Mouse (Mus musculus) layer of hippocampus, adult 2 months (tissue): Measurements from ENCODE around the gene 4921524J17Rik. TPM values are rescaled to one million over a fixed set of nuclear protein-coding genes. Genes with fewer than 3 reads are reported as not detected.

Experiments used
- DNase-seq, 2 experiments: peaks; one replicate each; pipeline ENCODE4 v3.0.0; 2022; ENCODE audit warnings: low spot score in 2 of 2
- H3K27ac ChIP-seq: fragments of 200-600 bp; 2 replicates; pipeline ENCODE4 v1.8.1; 2022
- H3K4me3 ChIP-seq: fragments of 200-600 bp; 2 replicates; pipeline ENCODE4 v1.8.1; 2022; ENCODE audit warnings: mild to moderate bottlenecking
- CTCF ChIP-seq: fragments of 200-600 bp; conservative IDR thresholded peaks from 2 replicates; pipeline ENCODE4 v1.8.1; 2022; ENCODE audit warnings: antibody characterized with exemption, mild to moderate bottlenecking, moderate library complexity
- total RNA-seq, 2 experiments: library from RNA; stranded (reverse); gene quantifications; 2 replicates each; pipeline ENCODE4 v1.2.3; 2021

The 4921524J17Rik gene
- total RNA-seq, 2 experiments from 2014 or later = 16.5 to 17.7 TPM

GRCm38 (mm10) chr8:85395017-85395416, 37.6 kb downstream of the 4921524J17Rik start:
- no peak for TF ChIP-seq CTCF
- Histone ChIP-seq H3K4me3 (no peak overlapping the region), H3K27ac (no peak overlapping the region)
- DNase-seq = no peak

GRCm38 (mm10) chr8:85393199-85393598, 39.4 kb downstream of the 4921524J17Rik start:
- DNase-seq = no peak
- no peak for TF ChIP-seq CTCF
- Histone ChIP-seq H3K4me3 (no peak overlapping the region), H3K27ac (no peak overlapping the region)

DNA sequence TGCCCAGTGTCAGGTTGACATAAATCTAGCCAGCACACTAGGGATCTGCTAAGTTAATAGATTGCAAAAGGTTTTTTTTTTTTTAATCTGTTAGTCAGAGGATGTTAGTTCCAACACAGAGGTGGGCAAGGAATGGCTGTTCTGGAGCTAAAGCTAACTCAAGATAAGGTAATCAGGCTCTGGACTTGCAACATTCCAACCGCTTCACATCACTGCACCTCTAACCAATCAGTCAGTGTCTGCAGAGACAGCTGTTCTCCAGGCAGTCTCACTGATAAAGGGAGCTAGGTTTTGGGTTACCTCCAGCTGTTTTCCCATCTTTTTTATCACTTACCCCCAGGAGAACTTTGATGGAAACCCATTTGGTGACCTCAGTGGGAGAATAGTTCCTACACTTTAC, 41.2 kb downstream of the 4921524J17Rik start:
- H3K27ac ChIP-seq = no peak overlapping the region
- no peak for DNase-seq
- TF ChIP-seq CTCF = no peak
- no peak overlapping the region for H3K4me3 ChIP-seq

DNA sequence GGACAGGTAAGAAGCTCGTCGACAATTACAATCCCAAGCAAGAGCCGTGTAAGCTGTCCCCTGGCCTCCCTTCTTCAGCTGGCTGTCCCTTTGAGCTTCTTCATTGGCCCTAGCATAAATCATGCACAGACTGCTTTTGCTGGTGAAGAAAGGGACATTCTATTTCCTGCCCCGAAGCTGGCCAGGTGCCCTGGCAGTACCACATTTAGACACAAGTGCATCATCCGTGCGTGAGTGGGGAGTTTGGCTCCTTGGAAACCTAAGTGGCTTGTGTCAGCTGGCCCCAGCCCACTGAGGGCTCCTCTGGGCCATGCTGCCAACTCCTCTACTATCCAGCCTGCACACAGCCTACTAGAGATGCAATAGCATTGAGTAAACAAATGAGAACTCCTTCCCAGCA, 46.4 kb downstream of the 4921524J17Rik start, which contains the start of gene Mylk3:
Mylk3 (minus strand) TSS at position 141 of the 400 bp plus-strand sequence.
- H3K4me3 ChIP-seq = no peak within 1 kb of the TSS
- no peak for DNase-seq
- TF ChIP-seq CTCF = peak; percentile 15; the same call in 1 of the 2 replicates
- no peak within 1 kb of the TSS for H3K27ac ChIP-seq

DNA sequence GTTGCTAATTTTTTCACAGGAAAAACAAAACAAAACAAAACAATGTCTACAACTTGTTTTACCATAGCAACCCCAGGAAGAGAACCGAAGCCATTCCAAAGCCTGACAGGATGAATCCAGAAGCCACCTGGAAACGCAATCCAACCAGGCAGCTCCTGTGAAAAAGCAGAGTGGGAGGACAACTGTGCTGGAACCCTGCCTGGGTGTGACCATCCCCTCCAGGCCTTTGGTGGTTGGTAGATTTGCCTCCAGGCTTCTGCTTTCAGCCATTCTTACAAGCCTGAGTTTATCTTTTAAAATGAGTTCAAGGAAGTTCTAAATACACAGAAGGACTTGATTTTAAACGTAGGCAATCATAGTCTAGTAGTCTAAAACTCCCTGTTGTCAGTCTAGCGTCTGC, 50.7 kb downstream of the 4921524J17Rik start:
- Histone ChIP-seq H3K4me3 (no peak overlapping the region), H3K27ac (peak overlapping the region; percentile 80)
- peak in 1 of 2 experiments; percentile 28 for DNase-seq
- TF ChIP-seq CTCF = no peak

- no peak for TF ChIP-seq CTCF
- Histone ChIP-seq H3K27ac (peak overlapping the region; percentile 80), H3K4me3 (no peak overlapping the region)
- DNase-seq = no peak
Measured at GRCm38 (mm10) chr8:85380824-85381209, 51.8 kb downstream of the 4921524J17Rik start.

GRCm38 (mm10) chr8:85380123-85380823, 52.4 kb downstream of the 4921524J17Rik start:
- TF ChIP-seq CTCF = no peak

GRCm38 (mm10) chr8:85379142-85379781, 53.4 kb downstream of the 4921524J17Rik start:
- Histone ChIP-seq H3K4me3 (no peak overlapping the region), H3K27ac (0 out of 2 replicates have a peak overlapping the region, but pooled peaks have one; percentile 48)
- DNase-seq = peak; percentile 33 to 35
- TF ChIP-seq CTCF = no peak

More at GRCm38 (mm10) chr8:85380123-85380823, 52.4 kb downstream of the 4921524J17Rik start:
- Histone ChIP-seq H3K4me3 (no peak overlapping the region), H3K27ac (peak overlapping the region; percentile 80)
- no peak for DNase-seq

GRCm38 (mm10) chr8:85376516-85376915, 56.1 kb downstream of the 4921524J17Rik start:
- no peak overlapping the region for H3K4me3 ChIP-seq
- no peak for DNase-seq
- no peak overlapping the region for H3K27ac ChIP-seq
- TF ChIP-seq CTCF = no peak

DNA sequence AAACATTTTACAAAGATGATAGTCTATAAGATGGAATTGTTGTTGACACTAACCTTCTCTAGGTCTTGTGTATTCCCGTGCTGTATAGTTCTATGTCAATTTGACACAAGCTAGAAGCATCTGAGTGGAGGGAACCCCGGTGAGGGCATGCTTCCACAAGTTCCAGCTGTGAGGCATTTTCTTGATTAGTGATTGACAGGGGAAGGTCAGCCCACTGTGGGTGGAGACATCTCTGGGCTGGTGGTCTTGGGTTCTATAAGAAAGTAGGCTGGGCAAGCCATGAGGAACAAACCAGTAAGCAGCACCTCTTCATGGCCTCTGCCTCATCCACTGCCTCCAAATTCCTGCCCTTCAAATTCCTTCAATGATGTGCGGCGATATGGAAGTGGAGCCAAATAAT, 58.3 kb downstream of the 4921524J17Rik start:
- H3K4me3 ChIP-seq = no peak overlapping the region
- no peak overlapping the region for H3K27ac ChIP-seq
- no peak for TF ChIP-seq CTCF
- DNase-seq = no peak

- no peak overlapping the region for H3K4me3 ChIP-seq
- TF ChIP-seq CTCF = no peak
- peak overlapping the region; percentile 43 for H3K27ac ChIP-seq
- no peak for DNase-seq
Measured at GRCm38 (mm10) chr8:85373435-85374039, 59.1 kb downstream of the 4921524J17Rik start.

- Histone ChIP-seq H3K4me3 (no peak overlapping the region), H3K27ac (peak overlapping the region; percentile 52; the same call in 1 of the 2 replicates)
- no peak for DNase-seq
- no peak for TF ChIP-seq CTCF
Measured at GRCm38 (mm10) chr8:85372465-85372839, 60.2 kb downstream of the 4921524J17Rik start.
